Mouse (Mus musculus): ENCODE results near the gene Col8a2. TPM values are rescaled to one million over a fixed set of nuclear protein-coding genes. Genes with fewer than 3 reads are reported as not detected.

The Col8a2 gene
- polyA plus RNA-seq, 1 experiment from 2014 or later = 0.71 TPM

- H3K4me3 ChIP-seq (ENCODE audit: low read depth, low read length) = no peak overlapping the region
- no peak overlapping the region for H3K9ac ChIP-seq (ENCODE audit: low read depth, low read length)
- H3K9me3 ChIP-seq (replicated peaks; ENCODE audit: control insufficient read depth, low read length) = no peaks in the 10 kb centered on the region
- H3K4me1 ChIP-seq (ENCODE audit: control insufficient read depth, low read depth, low read length) = peaks cover 66% of the 10 kb centered on the region
- WGBS (ENCODE audit: insufficient replicate concordance) = 16% methylated on average over 3 of the region's 3 CpGs
- ATAC-seq (ENCODE audit: low read depth) = no peak
- peaks cover 42% of the 10 kb centered on the region for H3K27me3 ChIP-seq (ENCODE audit: control insufficient read depth, insufficient read depth, low read depth, low read length)
- H3K27ac ChIP-seq (ENCODE audit: low read length) = peak overlapping the region; percentile 75
- no peak overlapping the region for H3K4me2 ChIP-seq (ENCODE audit: low read depth, low read length)
- H3K36me3 ChIP-seq (ENCODE audit: control insufficient read depth, insufficient read depth) = no peaks in the 10 kb centered on the region
Observed at GRCm38 (mm10) chr4:126259063-126259462, 27.5 kb upstream of the Col8a2 start.

GRCm38 (mm10) chr4:126259523-126260160 lies 27.0 kb upstream of the Col8a2 start:
- Histone ChIP-seq H3K4me2 (ENCODE audit: low read depth, low read length) (peak overlapping the region; percentile 65), H3K4me3 (ENCODE audit: low read depth, low read length) (no peak overlapping the region), H3K27ac (ENCODE audit: low read length) (peak overlapping the region; percentile 75), H3K27me3 (ENCODE audit: control insufficient read depth, insufficient read depth, low read depth, low read length) (peaks cover 42% of the 10 kb centered on the region), H3K4me1 (ENCODE audit: control insufficient read depth, low read depth, low read length) (peaks cover 61% of the 10 kb centered on the region), H3K9me3 (replicated peaks; ENCODE audit: control insufficient read depth, low read length) (no peaks in the 10 kb centered on the region), H3K36me3 (ENCODE audit: control insufficient read depth, insufficient read depth) (no peaks in the 10 kb centered on the region), H3K9ac (ENCODE audit: low read depth, low read length) (no peak overlapping the region)
- 0% methylated on average over 15 of the region's 15 CpGs for WGBS (ENCODE audit: insufficient replicate concordance)
- no peak for ATAC-seq (ENCODE audit: low read depth)

GRCm38 (mm10) chr4:126260520-126261201 lies 25.9 kb upstream of the Col8a2 start:
- Histone ChIP-seq H3K4me3 (ENCODE audit: low read depth, low read length) (peak overlapping the region; percentile 35), H3K4me2 (ENCODE audit: low read depth, low read length) (peak overlapping the region; percentile 65), H3K4me1 (ENCODE audit: control insufficient read depth, low read depth, low read length) (peaks cover 55% of the 10 kb centered on the region), H3K36me3 (ENCODE audit: control insufficient read depth, insufficient read depth) (no peaks in the 10 kb centered on the region), H3K9ac (ENCODE audit: low read depth, low read length) (peak overlapping the region; percentile 46), H3K27me3 (ENCODE audit: control insufficient read depth, insufficient read depth, low read depth, low read length) (peaks cover 36% of the 10 kb centered on the region), H3K9me3 (replicated peaks; ENCODE audit: control insufficient read depth, low read length) (no peaks in the 10 kb centered on the region), H3K27ac (ENCODE audit: low read length) (peak overlapping the region; percentile 79)
- ATAC-seq (ENCODE audit: low read depth) = peak; percentile 74
- WGBS (ENCODE audit: insufficient replicate concordance) = 5% methylated on average over 10 of the region's 10 CpGs

GRCm38 (mm10) chr4:126261266-126261665 lies 25.3 kb upstream of the Col8a2 start:
- Histone ChIP-seq H3K36me3 (ENCODE audit: control insufficient read depth, insufficient read depth) (no peaks in the 10 kb centered on the region), H3K27me3 (ENCODE audit: control insufficient read depth, insufficient read depth, low read depth, low read length) (peaks cover 30% of the 10 kb centered on the region), H3K4me2 (ENCODE audit: low read depth, low read length) (peak overlapping the region; percentile 65), H3K27ac (ENCODE audit: low read length) (peak overlapping the region; percentile 79), H3K4me1 (ENCODE audit: control insufficient read depth, low read depth, low read length) (peaks cover 55% of the 10 kb centered on the region), H3K4me3 (ENCODE audit: low read depth, low read length) (no peak overlapping the region; the same call in 1 of the 2 replicates), H3K9ac (ENCODE audit: low read depth, low read length) (peak overlapping the region; percentile 46), H3K9me3 (replicated peaks; ENCODE audit: control insufficient read depth, low read length) (no peaks in the 10 kb centered on the region)
- WGBS (ENCODE audit: insufficient replicate concordance) = 52% methylated on average over 6 of the region's 6 CpGs
- no peak for ATAC-seq (ENCODE audit: low read depth)

GRCm38 (mm10) chr4:126261675-126262074 lies 24.9 kb upstream of the Col8a2 start:
- no peaks in the 10 kb centered on the region for H3K9me3 ChIP-seq (replicated peaks; ENCODE audit: control insufficient read depth, low read length)
- H3K4me2 ChIP-seq (ENCODE audit: low read depth, low read length) = peak overlapping the region; percentile 91; the same call in 1 of the 2 replicates
- peaks cover 53% of the 10 kb centered on the region for H3K4me1 ChIP-seq (ENCODE audit: control insufficient read depth, low read depth, low read length)
- H3K4me3 ChIP-seq (ENCODE audit: low read depth, low read length) = peak overlapping the region; percentile 76
- peaks cover 30% of the 10 kb centered on the region for H3K27me3 ChIP-seq (ENCODE audit: control insufficient read depth, insufficient read depth, low read depth, low read length)
- WGBS (ENCODE audit: insufficient replicate concordance) = 44% methylated on average over 7 of the region's 7 CpGs
- no peaks in the 10 kb centered on the region for H3K36me3 ChIP-seq (ENCODE audit: control insufficient read depth, insufficient read depth)
- no peak for ATAC-seq (ENCODE audit: low read depth)
- no peak overlapping the region for H3K27ac ChIP-seq (ENCODE audit: low read length)
- no peak overlapping the region for H3K9ac ChIP-seq (ENCODE audit: low read depth, low read length)

GRCm38 (mm10) chr4:126262119-126262807 lies 24.3 kb upstream of the Col8a2 start, which contains the start of gene Trappc3:
Trappc3 (plus strand) TSS chr4:126262325.
- Histone ChIP-seq H3K4me3 (ENCODE audit: low read depth, low read length) (peak within 1 kb of the TSS; percentile 76), H3K9me3 (replicated peaks; ENCODE audit: control insufficient read depth, low read length) (no peaks in the 10 kb centered on the region), H3K9ac (ENCODE audit: low read depth, low read length) (peak within 1 kb of the TSS; percentile 83), H3K4me1 (ENCODE audit: control insufficient read depth, low read depth, low read length) (peaks cover 47% of the 10 kb centered on the region), H3K27me3 (ENCODE audit: control insufficient read depth, insufficient read depth, low read depth, low read length) (peaks cover 27% of the 10 kb centered on the region), H3K36me3 (ENCODE audit: control insufficient read depth, insufficient read depth) (no peaks in the 10 kb centered on the region), H3K27ac (ENCODE audit: low read length) (peak within 1 kb of the TSS; percentile 79), H3K4me2 (ENCODE audit: low read depth, low read length) (peak within 1 kb of the TSS; percentile 91)
- ATAC-seq (ENCODE audit: low read depth) = peak; percentile 87
- under 1% methylated on average over 46 of the region's 46 CpGs for WGBS (ENCODE audit: insufficient replicate concordance)

- Histone ChIP-seq H3K9ac (ENCODE audit: low read depth, low read length) (no peak overlapping the region), H3K27ac (ENCODE audit: low read length) (no peak overlapping the region), H3K27me3 (ENCODE audit: control insufficient read depth, insufficient read depth, low read depth, low read length) (no peaks in the 10 kb centered on the region), H3K4me1 (ENCODE audit: control insufficient read depth, low read depth, low read length) (no peaks in the 10 kb centered on the region), H3K9me3 (replicated peaks; ENCODE audit: control insufficient read depth, low read length) (no peaks in the 10 kb centered on the region), H3K36me3 (ENCODE audit: control insufficient read depth, insufficient read depth) (no peaks in the 10 kb centered on the region), H3K4me3 (ENCODE audit: low read depth, low read length) (no peak overlapping the region), H3K4me2 (ENCODE audit: low read depth, low read length) (no peak overlapping the region)
- WGBS (ENCODE audit: insufficient replicate concordance) = 60% methylated on average over 3 of the region's 3 CpGs
- ATAC-seq (ENCODE audit: low read depth) = no peak
Observed at GRCm38 (mm10) chr4:126269292-126269691, 17.3 kb upstream of the Col8a2 start.

GRCm38 (mm10) chr4:126273753-126274152 lies 12.8 kb upstream of the Col8a2 start:
- H3K4me1 ChIP-seq (ENCODE audit: control insufficient read depth, low read depth, low read length) = no peaks in the 10 kb centered on the region
- 76% methylated on average over 13 of the region's 13 CpGs for WGBS (ENCODE audit: insufficient replicate concordance)
- H3K9me3 ChIP-seq (replicated peaks; ENCODE audit: control insufficient read depth, low read length) = no peaks in the 10 kb centered on the region
- H3K9ac ChIP-seq (ENCODE audit: low read depth, low read length) = no peak overlapping the region
- no peaks in the 10 kb centered on the region for H3K27me3 ChIP-seq (ENCODE audit: control insufficient read depth, insufficient read depth, low read depth, low read length)
- no peak overlapping the region for H3K27ac ChIP-seq (ENCODE audit: low read length)
- no peak overlapping the region for H3K4me2 ChIP-seq (ENCODE audit: low read depth, low read length)
- no peak overlapping the region for H3K4me3 ChIP-seq (ENCODE audit: low read depth, low read length)
- no peak for ATAC-seq (ENCODE audit: low read depth)
- H3K36me3 ChIP-seq (ENCODE audit: control insufficient read depth, insufficient read depth) = no peaks in the 10 kb centered on the region

GRCm38 (mm10) chr4:126275081-126275480 lies 11.5 kb upstream of the Col8a2 start:
- Histone ChIP-seq H3K36me3 (ENCODE audit: control insufficient read depth, insufficient read depth) (no peaks in the 10 kb centered on the region), H3K4me2 (ENCODE audit: low read depth, low read length) (no peak overlapping the region), H3K9ac (ENCODE audit: low read depth, low read length) (no peak overlapping the region), H3K9me3 (replicated peaks; ENCODE audit: control insufficient read depth, low read length) (no peaks in the 10 kb centered on the region), H3K27me3 (ENCODE audit: control insufficient read depth, insufficient read depth, low read depth, low read length) (no peaks in the 10 kb centered on the region), H3K4me3 (ENCODE audit: low read depth, low read length) (no peak overlapping the region), H3K27ac (ENCODE audit: low read length) (no peak overlapping the region), H3K4me1 (ENCODE audit: control insufficient read depth, low read depth, low read length) (no peaks in the 10 kb centered on the region)
- no peak for ATAC-seq (ENCODE audit: low read depth)
- 72% methylated on average over 4 of the region's 4 CpGs for WGBS (ENCODE audit: insufficient replicate concordance)

Measured in liver, embryonic 16.5 days (tissue).